Mouse (Mus musculus): ENCODE results near the gene Psmb2.

The Psmb2 gene

GRCm38 (mm10) chr4:126732531-126733380, 55.3 kb downstream of the Psmb2 start:
- DNase-seq = no peak

- no peak for DNase-seq
Measured at GRCm38 (mm10) chr4:126734001-126734603, 56.7 kb downstream of the Psmb2 start.

DNA sequence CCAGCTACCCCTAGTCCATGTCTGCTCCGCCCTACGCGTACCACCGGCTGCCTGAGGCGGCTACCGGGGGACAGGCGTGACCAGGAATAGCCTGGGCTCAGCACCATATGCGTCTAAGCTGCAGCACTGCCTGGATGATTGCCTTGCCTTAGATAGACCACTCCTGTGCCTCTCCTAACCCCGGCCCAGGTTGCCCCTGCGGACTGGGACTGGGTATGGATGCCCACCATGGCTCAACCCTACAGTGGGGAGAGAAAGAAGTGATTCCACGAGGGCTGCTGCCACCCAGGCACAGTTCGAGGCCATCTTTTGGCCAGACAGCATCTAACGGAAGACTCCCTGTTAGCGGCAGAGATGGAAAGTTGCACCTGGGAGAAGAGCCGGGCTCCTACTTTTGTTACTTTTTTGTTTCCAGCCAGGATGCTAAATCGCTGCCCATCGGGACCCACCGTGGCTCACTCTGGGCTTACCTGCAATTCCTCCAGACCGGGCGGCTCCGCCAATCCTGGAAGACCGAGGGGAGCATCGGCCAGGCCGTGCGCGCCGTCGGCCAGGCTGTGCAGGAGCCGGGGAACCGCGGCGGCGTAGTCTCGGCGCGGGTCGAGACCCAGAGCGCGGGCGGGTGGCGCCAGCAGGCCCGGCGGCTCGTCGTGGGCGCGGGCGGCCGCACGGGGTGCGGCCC, 57.4 kb downstream of the Psmb2 start:
- no peak for DNase-seq

DNA sequence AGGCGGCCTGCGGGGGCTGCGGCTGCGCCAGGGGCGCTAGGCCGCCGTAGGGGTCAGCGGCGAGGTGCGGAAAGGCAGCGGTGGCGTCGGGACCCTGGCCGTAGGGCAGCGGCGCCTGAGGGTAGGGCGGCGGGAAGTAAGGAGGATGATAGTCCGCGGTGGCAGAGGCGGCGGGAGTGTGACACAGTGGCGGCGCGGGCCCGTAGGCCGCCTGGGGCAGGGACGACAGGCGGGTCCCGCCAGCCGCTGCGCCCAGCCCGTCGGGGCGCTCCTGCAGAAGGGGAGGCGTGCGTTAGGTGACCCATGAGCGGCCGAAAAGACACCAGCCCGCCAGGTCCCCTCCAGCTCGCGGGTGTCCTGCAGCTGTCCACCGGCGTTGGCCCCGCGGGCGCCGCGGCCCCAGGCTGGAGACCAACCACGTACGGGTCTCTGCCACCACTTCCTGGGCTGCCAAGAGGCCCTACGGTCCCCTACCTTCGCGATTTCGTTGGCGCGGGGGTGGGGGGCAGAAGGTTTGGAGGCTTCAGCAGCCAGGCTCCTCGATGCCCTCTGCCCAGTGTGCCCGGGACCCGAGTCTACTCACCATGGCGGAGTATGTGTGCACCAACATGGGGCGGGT, 58.1 kb downstream of the Psmb2 start:
- no peak for DNase-seq

GRCm38 (mm10) chr4:126736001-126736414, 58.6 kb downstream of the Psmb2 start, which contains the start of gene Tfap2e:
TSS of gene Tfap2e (minus strand) at chr4:126736240.
- peak in 1 of 2 experiments; percentile 23 for DNase-seq

DNA sequence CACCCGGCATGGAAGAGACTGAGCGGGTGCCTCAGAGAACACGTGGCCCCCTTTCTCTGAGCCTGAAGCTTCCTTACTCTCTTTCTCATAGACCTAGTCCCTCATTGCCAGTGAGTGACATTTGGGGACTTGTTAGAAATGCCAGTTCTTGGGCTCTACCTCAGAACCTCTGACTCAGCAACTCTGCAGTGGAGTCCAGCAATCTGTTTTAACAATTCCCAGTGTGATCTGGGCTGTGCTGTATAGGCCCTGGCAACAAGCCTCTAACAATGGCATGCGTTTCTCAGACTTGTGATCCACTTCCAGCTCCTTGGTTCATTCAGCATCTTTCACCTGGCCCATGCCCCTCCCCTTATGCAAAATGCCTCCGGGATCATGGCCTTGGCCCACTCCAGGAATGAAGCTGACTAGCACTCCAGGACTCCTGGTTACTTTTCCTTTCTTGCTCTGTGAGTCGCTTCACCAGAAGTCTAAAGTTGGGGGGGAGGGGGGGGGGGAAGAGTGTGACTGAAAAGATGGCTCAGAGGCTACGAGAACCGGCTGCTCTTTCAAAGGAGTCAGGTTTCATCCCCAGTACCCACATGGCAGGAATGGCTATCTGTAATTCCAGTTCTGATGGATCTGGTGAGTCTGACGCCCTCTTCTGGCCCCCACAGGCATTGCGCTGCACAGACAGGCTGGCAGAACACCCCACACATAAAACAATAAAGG, 62.7 kb downstream of the Psmb2 start:
- no peak for DNase-seq

- DNase-seq = peak; percentile 86 to 87
Measured at GRCm38 (mm10) chr4:126741448-126741847, 64.0 kb downstream of the Psmb2 start.

DNA sequence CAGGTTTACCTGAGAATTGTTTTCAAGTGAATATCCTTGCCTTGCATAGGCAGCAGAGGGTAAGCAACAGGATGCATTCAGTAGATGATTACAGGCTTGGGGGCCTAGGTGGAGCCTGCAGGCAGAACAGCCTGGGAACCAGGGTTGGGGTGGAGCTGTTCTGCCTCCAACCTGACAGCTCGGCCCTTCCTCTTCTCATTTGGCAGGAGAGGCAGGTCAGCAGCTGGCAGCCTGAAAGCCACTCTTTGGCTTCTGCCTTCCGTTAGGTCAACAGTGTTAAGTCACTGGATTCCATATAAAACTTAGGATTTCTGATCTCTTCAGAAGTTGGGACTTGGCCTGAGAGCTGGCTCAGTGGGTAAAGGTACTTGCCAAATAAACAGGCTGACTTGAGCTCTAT, 65.5 kb downstream of the Psmb2 start:
- no peak for DNase-seq

DNA sequence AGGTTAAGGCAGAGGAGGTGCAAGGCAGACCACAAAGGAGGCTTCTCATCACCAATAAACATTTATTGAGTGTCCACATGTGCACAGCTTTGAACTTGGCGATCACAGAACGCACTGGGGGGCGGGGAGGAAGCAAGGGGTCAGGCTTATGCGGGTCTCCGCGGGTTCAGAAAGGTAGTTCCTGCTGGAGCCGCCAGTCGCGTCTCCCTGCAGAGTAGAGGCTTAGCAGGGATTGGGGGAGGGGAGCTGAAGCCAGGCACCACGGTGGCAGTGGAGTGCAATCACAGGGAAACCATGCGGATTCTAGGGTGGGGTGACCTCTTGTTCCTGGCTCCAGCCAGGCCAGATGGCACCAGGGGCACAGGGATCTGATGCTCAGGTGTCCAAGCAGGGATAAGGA, 66.3 kb downstream of the Psmb2 start:
- DNase-seq = peak in 1 of 2 experiments; percentile 18

GRCm38 (mm10) chr4:126744831-126745230, 67.4 kb downstream of the Psmb2 start:
- DNase-seq = peak; percentile 59 to 69

DNA sequence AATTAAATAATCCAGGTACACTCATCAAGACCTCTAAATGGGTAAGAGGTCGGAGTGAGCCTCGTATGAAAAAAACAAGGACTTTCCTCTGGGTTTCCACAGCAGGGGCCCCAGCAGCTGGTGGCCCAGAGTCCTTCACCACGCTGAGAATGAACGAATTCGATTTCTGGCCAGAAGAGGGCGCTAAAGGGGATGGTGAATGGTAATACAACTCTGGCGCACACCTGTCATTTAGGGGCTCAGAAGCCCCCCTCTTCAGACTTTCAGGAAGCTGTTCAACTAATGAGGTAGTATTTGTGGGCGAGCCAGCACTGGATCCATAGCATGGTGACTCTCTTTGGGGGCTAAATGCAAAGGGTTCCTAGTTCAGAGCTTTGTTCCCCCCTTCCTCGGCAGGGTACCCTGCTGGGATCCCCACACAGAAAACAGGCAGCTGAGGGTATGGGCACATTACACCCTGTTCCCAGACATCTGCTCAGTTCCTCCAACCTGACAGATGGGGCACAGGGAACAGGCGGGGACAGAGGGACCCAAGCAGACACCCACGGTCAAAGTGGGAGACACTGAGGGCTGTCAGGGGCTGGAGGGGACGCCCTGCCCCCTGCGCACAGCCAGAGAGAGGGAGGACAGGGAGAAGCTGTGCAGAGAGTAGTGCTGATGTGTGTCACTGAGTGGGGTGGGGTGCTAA, 68.2 kb downstream of the Psmb2 start:
- DNase-seq = peak; percentile 67 to 75

- peak in 1 of 2 experiments; percentile 16 for DNase-seq
Measured at GRCm38 (mm10) chr4:126746194-126746840, 68.9 kb downstream of the Psmb2 start.

GRCm38 (mm10) chr4:126748381-126748780, 71.0 kb downstream of the Psmb2 start:
- peak; percentile 37 to 48 for DNase-seq

- no peak for DNase-seq
Measured at GRCm38 (mm10) chr4:126749553-126749952, 72.1 kb downstream of the Psmb2 start.

DNA sequence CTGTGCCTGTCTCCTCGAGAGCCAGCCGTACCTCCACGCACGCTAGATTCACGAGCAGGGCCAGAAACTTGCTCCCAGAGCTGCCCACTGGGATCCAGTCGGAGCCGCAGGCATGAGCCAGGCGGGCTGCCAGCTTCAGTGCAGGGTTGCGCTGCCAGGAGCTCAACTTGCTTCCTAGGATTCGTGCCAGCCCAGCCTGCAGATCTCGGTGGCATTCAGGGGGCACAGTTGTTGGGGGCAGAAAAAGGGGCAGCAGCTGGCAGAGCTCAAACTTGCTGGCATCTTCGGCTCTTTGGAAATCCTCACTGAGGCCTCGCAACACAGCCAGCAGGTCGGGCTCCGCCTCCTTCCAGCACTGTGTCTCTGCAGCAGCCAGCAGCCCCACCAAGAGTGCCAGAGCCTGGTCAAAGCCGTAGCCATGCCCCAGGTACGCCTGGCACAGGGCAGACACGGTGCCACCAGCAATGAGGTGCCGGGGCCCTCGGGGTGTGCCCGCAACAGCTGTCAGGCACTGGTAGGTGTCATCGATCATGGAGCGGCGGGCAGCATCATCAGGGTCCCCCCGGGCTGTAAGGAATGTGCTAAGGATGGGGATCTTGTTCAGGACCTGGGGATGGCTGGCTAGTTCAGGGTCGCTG, 72.7 kb downstream of the Psmb2 start:
- DNase-seq = peak; percentile 83 to 88

GRCm38 (mm10) chr4:126750863-126751555, 73.6 kb downstream of the Psmb2 start:
- peak; percentile 33 to 34 for DNase-seq

GRCm38 (mm10) chr4:126751556-126752023, 74.2 kb downstream of the Psmb2 start:
- DNase-seq = peak; percentile 39 to 58

GRCm38 (mm10) chr4:126752024-126752607, 74.7 kb downstream of the Psmb2 start:
- peak; percentile 61 to 71 for DNase-seq

GRCm38 (mm10) chr4:126752608-126753141, 75.2 kb downstream of the Psmb2 start:
- DNase-seq = peak; percentile 65 to 69
